Mouse (Mus musculus) embryonic fibroblast, embryonic 13.5 days (primary cell): ENCODE data around the gene Gm20388.

Source experiments
- CTCF ChIP-seq: IDR thresholded peaks from 2 replicates; pipeline ENCODE4 v1.5.1; 2011; ENCODE audit warnings: mild to moderate bottlenecking, control low read depth, low read length, moderate library complexity, borderline replicate concordance; ENCODE audit not compliant: insufficient read depth
- POLR2A ChIP-seq: IDR thresholded peaks from 2 replicates; pipeline ENCODE4 v1.6.1; 2011; ENCODE audit warnings: low read depth, mild to moderate bottlenecking, control low read depth, low read length, moderate library complexity

DNA sequence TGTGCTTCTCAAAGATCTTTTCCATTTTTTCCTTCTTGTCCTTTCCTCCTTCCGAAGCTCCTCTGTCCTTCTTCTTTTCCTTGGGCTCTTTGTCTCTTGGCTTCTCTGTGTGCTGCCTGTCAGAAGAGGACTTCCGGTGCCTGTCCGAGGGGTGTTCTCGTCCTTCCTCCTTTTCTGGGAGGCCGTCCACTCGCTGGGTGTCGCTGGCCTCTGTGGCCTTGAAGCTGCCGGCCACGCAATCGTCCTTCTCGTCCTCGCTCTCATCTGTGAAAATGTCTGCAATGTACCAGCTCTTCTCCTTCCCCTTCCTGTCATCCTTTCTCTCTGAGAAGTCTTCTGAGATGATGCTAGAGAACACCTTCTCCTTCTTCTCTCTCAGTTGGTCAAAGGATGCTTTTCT, 2982.8 kb downstream of the Gm20388 start:
- TF ChIP-seq CTCF (no peak), POLR2A (no peak)
